Mouse (Mus musculus): ENCODE results near the gene Tenm4. TPM values are rescaled to one million over a fixed set of nuclear protein-coding genes. Genes with fewer than 3 reads are reported as not detected.
A peak's percentile ranks its signal among the peaks of the same experiment; 100 is the strongest.

Gene Tenm4
- polyA plus RNA-seq, 2 experiments = 0.11 to 0.28 TPM

DNA sequence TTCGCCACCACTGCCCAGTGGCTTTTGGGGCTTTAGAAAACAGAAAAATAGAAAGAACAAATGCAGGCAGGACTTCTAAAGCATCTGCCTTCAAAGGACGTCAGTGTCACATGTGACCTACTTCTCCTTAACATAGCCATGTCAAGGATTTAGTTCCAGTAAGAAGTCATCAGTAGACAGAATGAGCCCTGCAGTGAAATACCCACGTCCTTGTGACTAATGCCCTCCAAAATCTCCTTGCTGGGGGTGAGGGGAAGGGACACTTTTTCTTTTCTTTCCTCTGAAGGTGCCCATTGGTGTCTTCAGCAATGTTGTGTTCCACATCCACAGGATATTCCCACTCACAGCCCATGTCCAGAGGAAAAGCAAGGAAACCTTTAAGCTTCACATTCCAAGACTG lies 596.0 kb downstream of the Tenm4 start:
- Histone ChIP-seq H3K27me3 (ENCODE audit: control insufficient read depth, insufficient read depth, low read length) (no peaks in the 10 kb centered on the region), H3K27ac (no peak overlapping the region), H3K4me2 (ENCODE audit: low read depth) (no peak overlapping the region), H3K9ac (replicated peaks) (no peak overlapping the region), H3K9me3 (ENCODE audit: control insufficient read depth, low read length) (peaks cover 3% of the 10 kb centered on the region), H3K4me3 (ENCODE audit: insufficient read depth in 1 of 2, low read depth in 2 of 2, low read length in 2 of 2) (no peak overlapping the region), H3K4me1 (replicated peaks; ENCODE audit: control insufficient read depth in 2 of 2, insufficient read depth in 2 of 2, low read length in 1 of 2) (no peaks in the 10 kb centered on the region), H3K36me3 (replicated peaks; ENCODE audit: control insufficient read depth, insufficient read depth, low read depth) (no peaks in the 10 kb centered on the region)
- DNase-seq (ENCODE audit: low read depth in 3 of 3, low spot score in 3 of 3) (no peak), ATAC-seq (ENCODE audit: insufficient read depth) (no peak)
- TF ChIP-seq CTCF (IDR thresholded peaks at IDR 0.05; ENCODE audit: low read depth) (no peak), EP300 (IDR thresholded peaks at IDR 0.05; ENCODE audit: low read depth) (no peak)
- WGBS (ENCODE audit: insufficient replicate concordance) = 50% methylated on average over 3 of the region's 3 CpGs

DNA sequence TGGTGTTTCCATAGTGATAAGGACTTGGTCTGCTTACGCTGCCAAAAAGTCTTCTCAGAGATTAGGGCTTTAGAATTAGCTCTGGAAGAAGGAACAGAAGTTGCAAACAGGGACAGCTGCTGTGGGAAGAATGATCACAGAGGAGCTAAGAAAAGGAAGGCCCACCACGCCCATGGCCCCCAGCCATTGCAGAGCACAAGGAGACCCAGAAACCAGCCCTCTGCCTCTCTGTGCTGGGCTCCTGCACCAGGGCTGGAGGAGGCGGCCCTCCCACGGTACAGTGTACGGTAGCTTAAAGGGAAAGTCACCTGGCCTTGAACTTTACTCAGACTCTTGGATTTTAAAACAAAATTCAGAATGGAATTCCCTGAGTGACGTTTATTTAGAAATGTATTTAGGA lies 597.7 kb downstream of the Tenm4 start:
- peaks cover 3% of the 10 kb centered on the region for H3K9me3 ChIP-seq (ENCODE audit: control insufficient read depth, low read length)
- H3K9ac ChIP-seq (replicated peaks) = no peak overlapping the region
- DNase-seq (ENCODE audit: low read depth in 3 of 3, low spot score in 3 of 3) (no peak), ATAC-seq (ENCODE audit: insufficient read depth) (no peak)
- H3K27me3 ChIP-seq (ENCODE audit: control insufficient read depth, insufficient read depth, low read length) = no peaks in the 10 kb centered on the region
- H3K4me3 ChIP-seq (ENCODE audit: insufficient read depth in 1 of 2, low read depth in 2 of 2, low read length in 2 of 2) = no peak overlapping the region
- no peaks in the 10 kb centered on the region; a peak in 1 of 4 replicates for H3K4me1 ChIP-seq (replicated peaks; ENCODE audit: control insufficient read depth in 2 of 2, insufficient read depth in 2 of 2, low read length in 1 of 2)
- H3K4me2 ChIP-seq (ENCODE audit: low read depth) = no peak overlapping the region
- no peak for TF ChIP-seq CTCF (IDR thresholded peaks at IDR 0.05; ENCODE audit: low read depth)
- TF ChIP-seq EP300 (IDR thresholded peaks at IDR 0.05; ENCODE audit: low read depth) = no peak
- no peak overlapping the region for H3K27ac ChIP-seq
- no peaks in the 10 kb centered on the region for H3K36me3 ChIP-seq (replicated peaks; ENCODE audit: control insufficient read depth, insufficient read depth, low read depth)
- 67% methylated on average over 6 of the region's 6 CpGs for WGBS (ENCODE audit: insufficient replicate concordance)

DNA sequence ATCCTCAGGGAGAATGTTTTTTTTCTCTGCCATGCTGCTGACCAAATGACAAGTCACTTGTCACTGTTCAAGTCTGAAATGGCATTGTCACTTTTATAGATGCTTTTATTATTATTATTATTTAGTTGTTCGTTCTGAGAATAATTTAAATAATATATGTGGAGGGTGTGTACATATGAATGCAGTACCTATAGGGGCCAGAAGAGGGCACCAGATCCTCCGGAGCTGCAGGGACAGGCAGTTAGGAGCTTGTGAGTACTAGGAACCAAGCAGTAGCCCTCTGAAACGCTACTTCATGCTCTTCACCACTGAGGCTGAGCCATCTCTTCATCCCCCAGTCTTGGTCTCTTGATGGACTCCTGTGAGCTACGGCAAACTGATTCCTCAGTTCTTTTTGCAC lies 598.7 kb downstream of the Tenm4 start:
- DNase-seq (ENCODE audit: low read depth in 3 of 3, low spot score in 3 of 3) = no peak
- Histone ChIP-seq H3K4me2 (ENCODE audit: low read depth) (no peak overlapping the region), H3K4me1 (replicated peaks; ENCODE audit: control insufficient read depth in 2 of 2, insufficient read depth in 2 of 2, low read length in 1 of 2) (no peaks in the 10 kb centered on the region; a peak in 1 of 4 replicates), H3K4me3 (ENCODE audit: insufficient read depth in 1 of 2, low read depth in 2 of 2, low read length in 2 of 2) (no peak overlapping the region), H3K27ac (no peak overlapping the region), H3K9ac (replicated peaks) (no peak overlapping the region), H3K9me3 (ENCODE audit: control insufficient read depth, low read length) (peaks cover 3% of the 10 kb centered on the region), H3K36me3 (replicated peaks; ENCODE audit: control insufficient read depth, insufficient read depth, low read depth) (no peaks in the 10 kb centered on the region), H3K27me3 (ENCODE audit: control insufficient read depth, insufficient read depth, low read length) (no peaks in the 10 kb centered on the region)
- no peak for ATAC-seq (ENCODE audit: insufficient read depth)
- 49% methylated on average over 4 of the region's 4 CpGs for WGBS (ENCODE audit: insufficient replicate concordance)
- peak; percentile 87 for TF ChIP-seq CTCF (IDR thresholded peaks at IDR 0.05; ENCODE audit: low read depth)
- TF ChIP-seq EP300 (IDR thresholded peaks at IDR 0.05; ENCODE audit: low read depth) = no peak

DNA sequence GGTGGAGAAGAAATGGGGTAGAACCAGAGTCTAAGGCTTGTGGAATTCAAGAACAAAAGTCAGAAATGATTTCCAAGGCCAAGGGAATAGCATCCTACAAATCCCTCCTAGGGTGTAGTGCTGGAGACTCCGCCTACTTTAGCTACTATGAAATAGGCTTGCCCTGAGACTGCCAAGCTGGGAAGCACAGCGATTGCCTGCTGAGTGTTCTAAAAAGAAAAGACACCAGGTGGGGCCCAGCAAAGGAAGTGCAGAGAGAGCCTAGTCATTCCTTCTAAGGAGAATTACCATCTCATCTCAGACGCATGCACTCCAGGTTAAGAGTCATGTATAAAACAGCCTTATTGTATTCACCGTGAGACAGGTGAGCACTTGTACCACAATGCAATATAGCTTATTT lies 601.9 kb downstream of the Tenm4 start:
- Histone ChIP-seq H3K27me3 (ENCODE audit: control insufficient read depth, insufficient read depth, low read length) (no peaks in the 10 kb centered on the region), H3K9ac (replicated peaks) (no peak overlapping the region), H3K4me1 (replicated peaks; ENCODE audit: control insufficient read depth in 2 of 2, insufficient read depth in 2 of 2, low read length in 1 of 2) (peaks cover 8% of the 10 kb centered on the region in 2 experiments), H3K27ac (no peak overlapping the region), H3K4me3 (ENCODE audit: insufficient read depth in 1 of 2, low read depth in 2 of 2, low read length in 2 of 2) (no peak overlapping the region), H3K4me2 (ENCODE audit: low read depth) (no peak overlapping the region), H3K9me3 (ENCODE audit: control insufficient read depth, low read length) (peaks cover 3% of the 10 kb centered on the region), H3K36me3 (replicated peaks; ENCODE audit: control insufficient read depth, insufficient read depth, low read depth) (no peaks in the 10 kb centered on the region)
- ATAC-seq (ENCODE audit: insufficient read depth) (no peak), DNase-seq (ENCODE audit: low read depth in 3 of 3, low spot score in 3 of 3) (no peak)
- TF ChIP-seq EP300 (IDR thresholded peaks at IDR 0.05; ENCODE audit: low read depth) (no peak), CTCF (IDR thresholded peaks at IDR 0.05; ENCODE audit: low read depth) (no peak)
- 64% methylated on average over 4 of the region's 4 CpGs for WGBS (ENCODE audit: insufficient replicate concordance)

GRCm38 (mm10) chr7:96773585-96774225 lies 602.7 kb downstream of the Tenm4 start:
- no peak overlapping the region for H3K27ac ChIP-seq

More at GRCm38 (mm10) chr7:96773585-96774225, 602.7 kb downstream of the Tenm4 start:
- TF ChIP-seq EP300 (IDR thresholded peaks at IDR 0.05; ENCODE audit: low read depth) (no peak), CTCF (IDR thresholded peaks at IDR 0.05; ENCODE audit: low read depth) (no peak)
- no peaks in the 10 kb centered on the region for H3K36me3 ChIP-seq (replicated peaks; ENCODE audit: control insufficient read depth, insufficient read depth, low read depth)
- no peaks in the 10 kb centered on the region for H3K9me3 ChIP-seq (ENCODE audit: control insufficient read depth, low read length)
- peaks cover 15 to 16% of the 10 kb centered on the region in 2 experiments for H3K4me1 ChIP-seq (replicated peaks; ENCODE audit: control insufficient read depth in 2 of 2, insufficient read depth in 2 of 2, low read length in 1 of 2)
- ATAC-seq (ENCODE audit: insufficient read depth) = no peak
- H3K27me3 ChIP-seq (ENCODE audit: control insufficient read depth, insufficient read depth, low read length) = no peaks in the 10 kb centered on the region
- no peak overlapping the region for H3K4me2 ChIP-seq (ENCODE audit: low read depth)
- H3K4me3 ChIP-seq (ENCODE audit: insufficient read depth in 1 of 2, low read depth in 2 of 2, low read length in 2 of 2) = no peak overlapping the region
- no peak overlapping the region for H3K9ac ChIP-seq (replicated peaks)
- DNase-seq (ENCODE audit: low read depth in 3 of 3, low spot score in 3 of 3) = no peak
- WGBS (ENCODE audit: insufficient replicate concordance) = 67% methylated on average over 17 of the region's 17 CpGs

All from liver, embryonic 14.5 days (tissue).